Mouse (Mus musculus) cerebellum, adult 2 months (tissue): ENCODE measurements around the gene Snrpb.

Experiments
- CTCF ChIP-seq: fragments of 200-500 bp; IDR thresholded peaks from 2 replicates; pipeline ENCODE4 v1.5.1; 2011; ENCODE audit warnings: low read depth, mild to moderate bottlenecking, control low read depth, low read length, moderate library complexity, borderline replicate concordance; ENCODE audit not compliant: insufficient read depth
- POLR2A ChIP-seq: fragments of 200-500 bp; IDR thresholded peaks from 2 replicates; pipeline ENCODE4 v1.6.1; 2011; ENCODE audit warnings: low read length, control low read depth, borderline replicate concordance; ENCODE audit not compliant: insufficient read depth

- no peak for TF ChIP-seq POLR2A
- TF ChIP-seq CTCF = no peak
Measured at GRCm38 (mm10) chr2:130126073-130126472, 53.1 kb downstream of the Snrpb start.
